Mouse (Mus musculus) heart, adult 11 months (tissue): ENCODE measurements at regions not wholly inside any gene's neighbourhood (a gene's known extent, or its start where the extent isn't known, plus 50 kb on each side); places are given as distances from the start of the nearest gene placed in this dataset.

Source experiments
- DNase-seq: peaks from one replicate; pipeline ENCODE4 v3.0.0; 2022

GRCm38 (mm10) chr16:47289730-47290129, 791.4 kb upstream of the Nectin3 start:
- DNase-seq, result peak; percentile 78

- no peak for DNase-seq
Observed at GRCm38 (mm10) chr16:47266744-47267686, 768.7 kb upstream of the Nectin3 start.
